Mouse (Mus musculus) heart, adult 2 months (tissue): ENCODE results near the gene Zfp488.

Source experiments
- CTCF ChIP-seq: fragments of 200-600 bp; IDR thresholded peaks from 2 replicates; pipeline ENCODE4 v1.8.1; 2022; ENCODE audit warnings: antibody characterized with exemption, mild to moderate bottlenecking, moderate library complexity
- EP300 ChIP-seq: fragments of 200-500 bp; IDR thresholded peaks from 2 replicates; pipeline ENCODE4 v1.6.1; 2011; ENCODE audit warnings: low read depth, low read length, control low read depth; ENCODE audit not compliant: insufficient read depth
- POLR2A ChIP-seq: fragments of 200-500 bp; IDR thresholded peaks from 2 replicates; pipeline ENCODE4 v1.6.1; 2011; ENCODE audit warnings: mild to moderate bottlenecking, low read depth, low read length, control low read depth; ENCODE audit not compliant: insufficient read depth

- TF ChIP-seq CTCF, result no peak
- no peak for TF ChIP-seq EP300
- no peak for TF ChIP-seq POLR2A
These were observed 20.4 kb downstream of the Zfp488 start for GRCm38 (mm10) chr14:33958186-33958585.
